Mouse (Mus musculus) megakaryocyte progenitor cell, adult 5-6 weeks (primary cell): ENCODE results near the gene Ccdc85c. TPM values are rescaled to one million over a fixed set of nuclear protein-coding genes. Genes with fewer than 3 reads are reported as not detected.

ENCODE experiments used
- ATAC-seq: replicated peaks from 2 replicates; pipeline ENCODE4 v1.8.0; 2016; ENCODE audit warnings: mild to moderate bottlenecking, moderate TSS enrichment, inconsistent platforms; ENCODE audit not compliant: poor library complexity
- total RNA-seq, 2 experiments: library from RNA; stranded (forward) in 1 of 2; stranded (reverse) in 1 of 2; fragments of 157-497, 149-512 nt in 1 of 2; fragments of 200-1000 nt in 1 of 2; gene quantifications; 2 replicates each; pipeline versions ENCODE4 v1.2.3 to v1.2.4; 2015 to 2017

Gene Ccdc85c
- total RNA-seq, 2 experiments from 2014 or later, result 0.46 to 0.64 TPM

DNA sequence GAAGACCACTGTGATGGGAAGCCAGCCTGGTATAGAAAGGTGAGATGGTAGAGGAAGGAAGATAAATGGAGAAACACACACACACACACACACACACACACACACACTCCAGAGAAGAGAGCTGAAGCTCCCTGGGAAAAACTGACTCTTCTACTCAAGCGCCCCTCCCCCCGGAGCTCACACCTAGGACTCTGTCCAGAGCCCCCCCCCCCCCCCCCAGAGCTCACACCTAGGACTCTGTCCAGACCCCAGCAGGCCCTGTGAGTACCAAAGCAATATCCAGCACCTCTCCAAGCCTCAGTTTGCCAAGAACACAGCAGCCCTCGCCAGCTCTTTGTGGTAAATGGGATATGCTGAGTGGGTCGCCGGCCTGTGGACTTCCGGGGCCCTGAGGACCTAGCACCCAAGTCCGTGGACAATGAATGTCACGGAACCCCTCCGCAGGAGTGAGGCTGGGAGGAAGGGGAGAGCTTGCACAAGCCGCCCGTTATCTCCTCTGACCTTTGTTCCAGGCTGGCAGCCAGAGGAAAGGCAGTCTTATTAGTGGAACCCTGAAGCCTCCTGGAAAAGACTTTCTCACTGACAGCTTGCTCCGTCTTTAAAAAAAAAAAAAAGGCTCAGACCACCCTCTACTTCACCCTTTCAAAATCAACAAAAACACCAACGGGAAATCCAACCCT is 4.8 kb downstream of the Ccdc85c start:
- ATAC-seq, result no peak

DNA sequence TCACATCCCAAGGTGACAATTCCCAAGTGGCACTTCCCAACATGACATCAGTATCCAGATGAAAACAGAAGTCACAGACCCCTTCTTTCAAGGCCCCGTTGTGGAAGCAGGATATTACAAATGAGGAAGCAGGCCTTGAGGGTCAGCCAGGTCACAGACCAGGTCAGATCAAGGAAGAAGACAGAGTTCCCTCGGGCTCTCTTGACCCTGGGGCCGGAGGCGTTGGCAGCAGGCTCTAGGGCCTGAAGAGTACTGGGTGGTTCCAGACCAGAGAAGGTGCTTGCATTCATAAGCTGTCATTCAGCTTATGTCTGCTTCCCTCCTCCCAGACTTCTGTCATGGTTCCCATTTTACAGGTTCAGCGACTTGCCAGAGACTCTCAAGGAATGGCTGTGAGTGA is 5.5 kb downstream of the Ccdc85c start:
- ATAC-seq, result no peak

DNA sequence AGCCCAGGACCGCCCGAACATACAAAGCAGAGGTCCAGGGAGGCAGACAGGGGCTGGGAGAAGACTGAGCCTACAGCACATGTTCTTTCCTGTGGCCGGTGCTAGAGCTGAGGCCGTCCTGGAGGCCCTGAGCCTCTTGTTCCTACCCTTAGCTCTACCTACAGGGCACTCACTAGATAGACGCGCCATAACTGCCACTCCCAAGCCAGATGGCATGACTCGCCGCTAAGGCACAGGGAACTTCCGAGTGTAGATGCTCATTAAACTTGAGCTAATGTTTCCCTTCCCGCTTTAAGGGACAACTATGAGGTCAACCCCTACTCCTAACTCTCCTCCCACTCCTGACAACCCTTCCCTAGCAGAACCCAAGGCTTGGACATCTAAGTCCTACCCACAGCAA is 6.3 kb downstream of the Ccdc85c start:
- no peak for ATAC-seq

DNA sequence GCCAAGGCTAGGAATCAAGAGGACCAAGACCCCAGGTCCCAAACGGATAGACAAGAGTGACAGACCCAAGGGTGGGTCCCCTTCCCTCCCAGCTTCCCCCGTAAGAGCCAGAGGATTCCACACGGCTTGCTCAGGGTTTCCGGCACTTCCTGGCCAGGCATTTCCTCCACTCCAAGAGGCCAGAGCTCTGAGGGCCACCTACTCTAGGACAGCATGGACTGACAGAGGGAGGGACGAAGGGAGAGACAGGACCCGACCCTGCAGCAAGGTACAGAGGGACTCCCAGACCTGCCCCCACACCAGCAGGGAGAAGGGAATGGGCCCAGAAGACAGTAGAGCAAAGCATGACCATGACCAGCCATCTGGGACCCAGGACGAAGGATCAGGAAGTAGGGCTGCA is 7.6 kb downstream of the Ccdc85c start:
- ATAC-seq, result no peak

DNA sequence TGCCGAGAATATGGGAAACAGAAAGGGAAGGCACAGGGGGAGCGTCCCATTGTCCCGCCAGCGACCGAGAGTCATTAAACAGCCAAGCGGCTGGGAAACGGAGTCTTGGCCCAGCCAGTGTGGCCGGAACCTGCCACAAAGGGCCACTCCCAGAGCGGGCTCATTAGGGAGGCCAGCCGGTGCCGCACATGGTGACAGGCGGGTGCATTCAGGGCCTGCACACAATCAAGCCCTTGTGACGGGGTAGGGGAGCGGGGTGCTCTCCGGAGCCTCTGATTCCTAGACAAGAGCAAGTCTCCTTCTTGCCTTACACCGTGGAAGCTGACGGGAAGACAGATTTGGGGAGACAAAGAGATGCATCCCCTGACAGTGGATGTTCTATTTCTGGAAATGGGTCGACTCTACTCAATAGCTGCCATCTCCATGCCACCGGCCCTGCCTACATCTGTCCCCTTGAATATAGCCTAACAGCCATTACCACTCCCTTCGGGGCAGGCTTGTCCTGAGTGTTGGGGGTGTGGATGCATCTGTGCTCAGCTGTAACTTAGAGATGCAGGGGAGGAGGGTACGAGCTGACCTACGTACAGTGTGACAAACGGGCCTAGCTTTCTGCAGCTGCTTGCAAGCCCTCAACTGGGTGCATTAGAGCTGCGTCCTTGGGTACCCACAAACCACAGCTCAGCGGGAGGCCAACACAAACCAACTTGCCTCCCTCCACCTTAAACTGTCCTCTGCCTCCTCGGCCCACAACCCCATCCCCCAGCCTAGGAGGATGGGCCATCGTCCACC is 9.2 kb downstream of the Ccdc85c start:
- ATAC-seq, result no peak

DNA sequence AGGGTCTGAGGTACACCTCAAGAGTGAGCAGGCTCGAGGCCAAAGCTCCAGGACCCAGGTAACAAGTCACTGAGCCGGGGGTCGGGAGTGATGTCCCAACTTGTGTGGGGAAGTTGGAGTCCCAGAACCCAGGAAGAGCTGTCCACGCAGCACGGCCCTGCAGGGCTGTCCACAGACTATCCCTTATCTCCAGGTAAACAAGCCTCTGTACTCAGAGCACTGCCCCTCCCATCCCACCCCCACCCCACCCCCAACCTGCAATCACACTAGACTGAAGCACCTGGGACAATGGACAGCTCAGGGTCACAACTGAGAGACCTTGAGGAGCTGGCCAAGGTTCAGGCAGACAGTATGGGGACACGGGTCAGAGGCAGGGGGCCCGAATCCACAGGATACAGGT is 10.3 kb downstream of the Ccdc85c start:
- ATAC-seq, result no peak

DNA sequence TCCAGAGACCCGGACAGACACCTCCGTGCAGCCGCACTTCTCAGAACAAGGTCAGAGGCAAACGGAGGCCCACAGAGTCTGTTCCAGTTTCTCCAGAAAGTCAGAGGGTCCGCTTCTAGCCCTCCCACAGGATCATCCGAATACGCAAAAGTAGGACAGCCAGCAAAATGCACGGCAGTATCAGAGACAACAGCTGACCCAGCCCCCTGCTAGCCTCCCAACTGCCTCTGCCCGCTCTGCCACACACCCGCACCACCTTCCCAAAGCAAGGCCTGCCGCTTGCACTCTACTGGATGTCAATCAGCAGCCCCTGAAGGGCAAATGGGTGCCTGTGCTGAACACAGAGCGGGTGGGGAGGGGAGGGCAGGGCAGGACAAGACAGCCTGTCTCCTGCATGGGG is 14.3 kb downstream of the Ccdc85c start:
- ATAC-seq, result no peak

DNA sequence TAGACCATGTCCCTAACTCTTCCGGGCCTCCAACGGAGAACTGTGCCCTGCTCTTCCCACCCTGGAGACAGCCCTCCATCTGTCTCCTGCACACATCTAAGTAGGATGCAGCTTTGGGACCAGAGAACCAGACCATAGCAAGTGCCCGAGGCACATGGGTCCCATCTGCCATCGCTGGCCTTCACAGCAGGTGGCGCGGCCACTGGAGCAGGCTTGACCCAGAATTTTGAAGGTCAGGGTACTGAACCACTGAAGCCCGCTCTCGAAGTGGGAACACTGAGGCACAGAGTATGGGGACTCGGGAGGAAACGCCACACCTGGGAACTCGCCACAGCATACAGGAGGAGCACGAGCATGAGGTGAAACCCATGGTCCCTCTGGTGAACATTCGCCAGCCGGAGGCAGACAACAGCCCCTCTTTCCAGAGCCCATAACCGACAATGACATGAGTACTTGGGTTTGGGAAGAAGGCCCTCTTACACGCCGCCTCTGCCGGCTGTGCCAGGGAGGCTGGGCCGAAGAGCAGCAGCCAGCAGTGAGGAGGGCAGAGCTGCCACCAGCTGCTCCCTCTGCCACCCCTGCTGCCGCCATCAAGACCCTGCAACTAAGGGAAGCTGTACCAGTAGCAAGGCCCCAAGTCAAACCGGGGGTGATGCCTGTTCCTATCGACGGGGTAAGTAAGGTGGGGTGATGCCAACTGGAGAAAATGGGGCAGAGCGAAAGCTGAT is 15.7 kb downstream of the Ccdc85c start:
- ATAC-seq, result no peak

DNA sequence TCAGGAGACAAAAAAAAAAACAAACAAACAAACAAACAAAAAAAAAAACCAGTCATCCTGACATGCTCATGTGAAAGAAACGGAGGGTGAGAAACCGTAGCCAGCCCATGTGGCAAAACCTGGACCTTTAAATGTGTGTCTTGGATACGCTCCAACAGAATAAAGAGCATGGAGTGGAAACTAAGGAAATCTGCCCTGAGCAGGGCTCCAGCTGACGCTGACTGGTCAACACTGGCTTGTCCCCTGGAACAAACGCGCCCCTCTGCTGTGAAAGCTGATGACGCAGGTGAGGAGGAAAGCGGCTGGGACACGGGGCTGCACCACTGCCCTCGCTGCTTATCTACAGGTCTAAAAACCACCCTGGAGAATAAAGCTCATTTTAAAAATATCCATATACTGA is 18.5 kb downstream of the Ccdc85c start:
- no peak for ATAC-seq

DNA sequence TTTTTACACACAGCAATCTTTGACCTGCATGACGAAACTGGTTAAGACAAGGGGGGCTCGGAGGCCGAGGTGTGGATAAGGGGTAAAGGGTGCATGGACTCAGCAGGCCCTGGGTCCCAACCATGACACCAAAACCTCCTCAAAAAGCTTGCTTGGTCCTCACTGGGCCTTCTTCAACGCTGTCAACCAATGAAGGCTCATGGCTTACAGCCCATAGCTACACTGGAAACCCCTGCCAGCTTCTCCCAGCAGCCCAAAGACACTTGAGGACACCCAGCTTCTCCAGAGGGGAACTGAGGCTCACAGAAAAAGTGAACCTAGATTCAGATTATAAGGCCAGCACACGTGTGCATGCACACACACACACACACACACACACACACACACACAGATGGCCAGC is 19.3 kb downstream of the Ccdc85c start:
- ATAC-seq, result no peak

DNA sequence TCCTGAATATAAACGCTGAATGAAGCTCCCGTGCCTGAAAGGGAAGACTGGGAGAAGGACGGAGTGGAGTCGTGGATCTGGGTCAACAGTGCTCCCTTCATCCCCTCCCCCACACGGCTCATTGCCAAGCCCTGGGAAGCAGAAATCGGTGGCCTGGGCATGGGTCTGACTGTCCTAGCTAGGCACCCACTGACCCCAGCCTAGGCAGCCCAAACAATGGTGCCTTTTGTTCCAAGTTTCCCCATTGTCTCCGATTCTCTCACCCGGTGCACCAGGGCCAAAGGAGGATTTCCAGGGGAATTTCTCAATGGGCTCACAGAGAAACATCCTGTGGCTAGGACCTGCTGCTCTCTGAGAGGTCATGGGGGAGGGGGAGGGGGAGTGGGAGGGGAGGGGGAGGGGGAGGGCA is 19.7 kb downstream of the Ccdc85c start:
- no peak for ATAC-seq

DNA sequence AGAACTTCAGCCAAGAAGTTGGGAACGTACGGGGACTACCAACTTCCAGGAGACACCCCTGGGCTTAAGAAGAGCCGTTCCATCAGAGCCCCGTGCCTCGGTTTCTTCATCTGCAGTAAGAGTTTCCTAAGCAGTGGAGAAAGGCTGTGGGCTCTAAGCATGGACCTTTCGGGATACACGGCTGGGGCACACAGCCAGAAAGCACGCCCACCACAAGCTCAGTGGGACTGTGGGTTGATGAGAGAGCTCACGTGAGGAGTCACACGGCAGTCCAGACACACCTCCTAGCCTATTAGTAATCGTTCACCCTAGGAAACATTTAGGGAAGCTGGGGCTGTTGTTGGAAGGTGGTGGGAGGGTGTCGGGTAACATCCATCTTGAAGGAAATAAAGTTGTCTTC is 22.2 kb downstream of the Ccdc85c start:
- no peak for ATAC-seq

DNA sequence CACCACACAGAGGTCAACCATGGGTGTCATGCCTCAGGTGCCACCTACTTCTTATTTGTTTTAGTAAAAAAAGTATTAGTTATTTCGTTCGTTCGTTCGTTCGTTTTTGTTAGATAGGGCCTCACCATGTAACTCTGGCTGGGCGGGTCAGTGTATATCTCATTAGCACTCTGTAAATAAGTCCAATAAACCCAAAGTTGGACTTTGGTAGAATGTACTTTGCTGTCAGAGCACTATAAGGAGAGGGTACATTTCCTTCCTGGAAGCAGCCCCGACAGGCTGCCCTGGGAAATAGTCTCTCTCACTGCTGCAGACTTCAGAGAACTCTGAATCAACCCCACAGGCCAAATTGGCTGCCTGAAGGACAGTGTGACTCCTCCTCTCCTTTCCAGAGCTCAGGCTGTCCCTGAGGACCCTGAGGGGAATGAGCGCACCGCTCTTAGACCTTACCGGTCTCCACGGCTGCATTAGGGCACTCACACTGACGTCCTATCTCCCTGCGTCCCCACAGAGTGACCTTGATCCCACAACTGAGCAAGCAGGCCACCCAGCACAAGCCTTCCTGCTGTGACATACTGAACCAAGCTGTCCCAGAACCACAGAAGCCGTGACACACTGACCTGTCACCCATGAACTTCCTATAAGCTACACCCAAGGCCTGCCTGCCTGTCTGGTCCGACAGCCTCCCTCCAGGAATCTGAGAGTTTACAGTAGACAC is 23.2 kb downstream of the Ccdc85c start:
- no peak for ATAC-seq

DNA sequence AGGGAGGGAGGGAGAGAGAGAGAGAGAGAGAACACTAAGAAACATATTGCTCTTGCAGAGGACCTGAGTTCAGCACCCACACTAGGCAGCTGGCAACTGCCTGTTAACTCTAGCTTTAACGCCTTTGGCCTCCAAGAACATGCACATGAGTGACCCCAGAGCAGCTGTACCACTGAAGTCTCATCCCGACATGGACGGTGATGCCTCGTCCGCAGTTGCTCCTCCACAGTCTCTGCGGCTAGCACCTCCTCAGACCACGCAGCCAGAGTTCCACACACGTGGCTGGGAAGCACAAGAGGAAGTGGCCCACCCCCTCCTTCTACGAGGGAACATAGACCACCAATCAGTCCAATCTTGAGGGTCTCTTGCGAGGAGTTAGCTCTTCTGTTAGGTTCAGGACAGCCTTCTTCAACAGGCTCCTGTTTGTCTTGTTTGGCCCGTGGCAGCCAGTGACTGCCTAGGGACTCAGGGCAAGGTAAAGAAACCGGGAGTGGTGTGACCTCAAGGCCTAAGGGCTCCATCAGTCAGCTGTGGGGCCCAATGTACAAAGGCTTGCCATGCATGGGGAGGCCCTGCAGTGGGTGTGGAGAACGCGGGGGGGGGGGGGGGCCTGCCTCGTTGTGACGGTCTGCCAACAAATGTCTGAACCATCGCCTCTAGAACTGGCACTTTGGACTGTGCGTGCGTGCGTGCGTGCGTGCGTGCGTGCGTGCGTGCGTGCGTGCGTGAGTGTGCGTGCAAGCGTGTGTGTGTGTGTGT is 24.0 kb downstream of the Ccdc85c start:
- ATAC-seq, result no peak

DNA sequence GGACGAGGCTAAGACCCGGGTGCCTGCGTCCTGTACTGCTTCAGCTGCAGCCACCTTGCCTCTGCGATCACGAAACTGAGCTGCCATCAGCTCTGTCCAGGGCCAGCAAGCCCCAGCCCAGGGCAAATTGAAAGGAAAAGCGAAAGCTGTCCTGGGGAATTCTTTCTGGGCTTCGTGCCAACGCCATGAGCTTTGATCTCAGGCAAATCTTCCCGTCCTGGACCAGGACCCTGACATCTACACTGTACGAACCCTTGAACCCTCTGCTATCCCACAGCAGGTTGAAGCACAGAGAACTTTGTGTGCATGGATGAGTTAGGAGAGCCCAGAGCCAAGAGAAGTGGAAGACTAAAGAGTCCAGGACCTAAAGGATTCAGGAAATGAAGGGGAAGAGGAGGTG is 25.7 kb downstream of the Ccdc85c start:
- ATAC-seq, result no peak

DNA sequence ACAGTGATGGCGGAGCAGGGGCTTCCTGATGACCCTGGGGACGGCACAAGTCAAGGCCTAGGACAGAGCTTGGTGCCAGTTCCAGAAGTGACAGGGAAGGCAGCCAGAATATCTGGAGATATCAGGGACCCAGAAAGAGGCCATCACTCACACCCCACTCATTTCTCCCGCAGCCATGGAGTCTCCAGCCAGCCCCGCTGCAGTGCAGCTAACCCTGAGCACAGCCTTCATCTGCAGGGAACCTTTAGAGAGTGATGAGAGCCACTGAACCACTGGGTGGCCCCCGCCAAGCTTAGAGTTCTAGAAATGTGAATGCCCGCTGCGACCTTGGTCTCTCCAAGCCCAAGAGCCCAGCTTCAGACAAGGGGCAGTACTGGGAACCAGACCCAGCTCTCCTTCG is 26.2 kb downstream of the Ccdc85c start:
- no peak for ATAC-seq

DNA sequence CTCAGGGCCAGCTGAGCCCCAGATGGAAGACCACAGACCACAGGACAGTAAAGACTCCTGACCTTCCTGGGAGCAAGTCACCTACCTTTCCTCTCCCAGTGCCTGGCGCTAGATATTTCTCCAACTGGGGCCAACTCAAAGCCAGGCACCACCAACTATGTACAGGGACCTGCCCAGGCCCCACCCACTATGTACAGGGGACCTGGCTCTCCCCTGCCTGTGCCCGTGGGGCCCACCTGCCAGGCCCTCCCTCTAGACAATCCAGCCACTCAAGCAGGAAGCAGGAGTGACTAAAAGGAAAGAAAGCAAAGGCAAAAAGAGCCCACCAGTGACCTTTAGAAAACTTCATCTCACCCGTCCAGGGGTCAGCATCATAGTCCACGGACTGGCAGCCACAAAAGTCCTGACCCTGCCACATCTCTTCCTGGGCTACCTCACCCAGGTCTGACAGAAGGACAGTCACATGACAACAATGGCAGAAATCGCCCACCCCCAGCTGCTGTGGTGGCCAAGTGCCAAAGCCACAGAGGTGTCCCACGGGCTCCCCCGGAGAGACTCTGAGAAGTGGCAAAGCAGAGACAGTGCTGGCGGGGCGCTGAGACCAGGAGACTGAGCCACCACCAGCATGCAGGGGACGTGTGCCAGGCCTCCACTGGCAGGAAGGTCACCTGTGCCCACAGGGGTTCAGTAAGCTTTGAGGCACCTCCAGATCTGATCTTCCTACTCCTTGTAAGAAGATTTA is 28.3 kb downstream of the Ccdc85c start:
- no peak for ATAC-seq

DNA sequence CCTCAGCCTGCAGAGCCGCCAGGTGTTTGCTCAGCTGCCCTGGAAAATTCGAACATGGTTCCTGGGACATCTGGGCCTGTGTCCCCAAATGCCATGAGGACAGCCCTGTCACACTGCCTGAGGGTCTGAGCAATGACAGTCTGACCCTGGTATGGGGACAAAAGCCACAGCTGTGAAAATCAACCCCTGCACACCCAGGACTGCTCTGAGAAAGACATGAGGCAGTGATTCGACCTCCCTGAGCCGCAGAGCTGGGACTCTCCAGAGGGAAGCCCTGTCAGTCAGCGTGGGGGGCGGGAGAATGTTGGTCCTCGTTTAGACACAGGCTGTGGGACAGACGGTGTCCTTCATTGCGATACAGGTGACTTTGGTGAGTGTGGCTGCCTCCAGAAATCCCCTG is 29.6 kb downstream of the Ccdc85c start:
- ATAC-seq, result no peak

DNA sequence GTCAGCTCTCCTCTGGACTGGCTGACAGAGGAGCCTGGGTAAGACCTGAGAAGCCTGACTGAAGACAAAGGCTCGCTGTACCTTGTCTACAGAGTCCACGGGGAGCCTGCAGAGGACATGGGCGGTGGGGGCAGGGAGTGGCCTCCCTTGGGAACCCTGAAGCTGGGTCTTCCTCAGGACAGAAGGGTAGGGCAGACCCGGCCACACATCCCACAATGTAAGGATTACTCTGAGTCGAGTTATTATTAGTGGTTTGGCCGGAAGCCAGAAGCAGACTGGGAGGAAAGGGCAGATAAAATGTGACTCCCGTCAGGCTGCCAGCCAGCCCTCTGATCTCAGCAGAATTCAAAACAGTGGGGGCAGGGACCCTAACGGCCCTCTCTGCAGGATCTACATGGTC is 30.4 kb downstream of the Ccdc85c start:
- ATAC-seq, result peak; percentile 64

DNA sequence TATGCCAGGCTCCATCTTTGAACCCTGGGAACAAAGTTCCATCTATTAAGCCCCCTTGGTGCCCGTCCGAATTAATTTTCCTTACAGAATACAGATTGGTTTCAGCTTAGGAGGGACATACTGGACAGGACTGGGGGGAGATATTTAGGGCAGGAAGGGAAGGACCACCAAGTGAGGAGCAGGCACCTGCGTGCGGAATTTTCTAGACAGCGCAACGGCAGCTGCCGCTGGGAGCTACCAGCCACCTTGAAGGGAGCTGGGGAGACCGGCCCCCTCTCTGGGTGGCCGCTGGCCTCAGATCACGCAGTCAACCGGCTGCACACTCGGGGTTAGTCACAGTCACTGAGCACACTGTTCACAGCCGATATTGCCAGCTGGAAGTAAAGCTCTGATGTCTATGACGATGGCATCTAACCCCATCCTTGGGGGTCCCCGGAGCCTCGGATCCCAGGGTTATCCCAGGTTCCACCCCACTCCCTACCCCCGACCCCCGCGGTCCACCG is 32.9 kb downstream of the Ccdc85c start:
- ATAC-seq, result no peak
